Mouse (Mus musculus): ENCODE measurements around the gene Mta1.
A peak's percentile ranks its signal among the peaks of the same experiment; 100 is the strongest.

Mta1 gene

GRCm38 (mm10) chr12:113149341-113149740 is 51.3 kb downstream of the Mta1 start:
- no peak for DNase-seq (ENCODE audit: low spot score)

- DNase-seq (ENCODE audit: low spot score), result no peak
Observed at GRCm38 (mm10) chr12:113149896-113150295, 51.8 kb downstream of the Mta1 start.

- no peak for DNase-seq (ENCODE audit: low spot score)
Observed at GRCm38 (mm10) chr12:113150591-113150990, 52.5 kb downstream of the Mta1 start.

- no peak for DNase-seq (ENCODE audit: low spot score)
Observed at GRCm38 (mm10) chr12:113151046-113151445, 53.0 kb downstream of the Mta1 start.

GRCm38 (mm10) chr12:113151661-113152271 is 53.7 kb downstream of the Mta1 start:
- DNase-seq (ENCODE audit: low spot score), result no peak

GRCm38 (mm10) chr12:113152272-113152661 is 54.2 kb downstream of the Mta1 start:
- no peak for DNase-seq (ENCODE audit: low spot score)

GRCm38 (mm10) chr12:113152991-113153525 is 55.0 kb downstream of the Mta1 start:
- DNase-seq (ENCODE audit: low spot score), result no peak

- no peak for DNase-seq (ENCODE audit: low spot score)
Observed at GRCm38 (mm10) chr12:113153971-113154370, 55.9 kb downstream of the Mta1 start.

- no peak for DNase-seq (ENCODE audit: low spot score)
Observed at GRCm38 (mm10) chr12:113154747-113155075, 56.6 kb downstream of the Mta1 start.

- DNase-seq (ENCODE audit: low spot score), result peak; percentile 47
Observed at GRCm38 (mm10) chr12:113155076-113155771, 57.1 kb downstream of the Mta1 start.

- peak; percentile 100 for DNase-seq (ENCODE audit: low spot score)
Observed at GRCm38 (mm10) chr12:113155887-113156539, 57.9 kb downstream of the Mta1 start, which contains the start of gene Tedc1. Tedc1 (plus strand) TSS chr12:113156421.

- DNase-seq (ENCODE audit: low spot score), result peak; percentile 30
Observed at GRCm38 (mm10) chr12:113156540-113156929, 58.5 kb downstream of the Mta1 start.

GRCm38 (mm10) chr12:113157002-113157401 is 58.9 kb downstream of the Mta1 start:
- no peak for DNase-seq (ENCODE audit: low spot score)

- DNase-seq (ENCODE audit: low spot score), result no peak
Observed at GRCm38 (mm10) chr12:113157521-113157920, 59.4 kb downstream of the Mta1 start.

GRCm38 (mm10) chr12:113157971-113158370 is 59.9 kb downstream of the Mta1 start:
- DNase-seq (ENCODE audit: low spot score), result no peak

- DNase-seq (ENCODE audit: low spot score), result no peak
Observed at GRCm38 (mm10) chr12:113163561-113164006, 65.5 kb downstream of the Mta1 start.

- no peak for DNase-seq (ENCODE audit: low spot score)
Observed at GRCm38 (mm10) chr12:113168031-113168536, 70.0 kb downstream of the Mta1 start.

GRCm38 (mm10) chr12:113176960-113177725 is 79.1 kb downstream of the Mta1 start:
- DNase-seq (ENCODE audit: low spot score), result no peak

- no peak for DNase-seq (ENCODE audit: low spot score)
Observed at GRCm38 (mm10) chr12:113181020-113181419, 82.9 kb downstream of the Mta1 start.

GRCm38 (mm10) chr12:113184945-113185344 is 86.9 kb downstream of the Mta1 start:
- no peak for DNase-seq (ENCODE audit: low spot score)

GRCm38 (mm10) chr12:113185442-113186291 is 87.6 kb downstream of the Mta1 start, which contains the start of gene Tmem121:
Tmem121 (plus strand) TSS chr12:113185930.
- no peak for DNase-seq (ENCODE audit: low spot score)
